Mouse (Mus musculus) myocyte (in vitro differentiated cells): ENCODE measurements around the gene Plekhd1. TPM values are rescaled to one million over a fixed set of nuclear protein-coding genes. Genes with fewer than 3 reads are reported as not detected.

Source experiments
- H3K27me3 ChIP-seq: one replicate; pipeline ENCODE4 v1.6.1; 2011; ENCODE audit not compliant: control insufficient read depth, insufficient read depth, insufficient read length
- H3K36me3 ChIP-seq: one replicate; pipeline ENCODE4 v1.6.1; 2011; ENCODE audit not compliant: control insufficient read depth, insufficient read depth
- H3K4me2 ChIP-seq: one replicate; pipeline ENCODE4 v1.6.1; 2011; ENCODE audit warnings: low read depth, control low read depth
- H3K4me3 ChIP-seq: one replicate; pipeline ENCODE4 v1.5.1; 2011; ENCODE audit warnings: mild to moderate bottlenecking, control low read depth, moderate library complexity
- H3K79me2 ChIP-seq: one replicate; pipeline ENCODE4 v1.6.1; 2011; ENCODE audit not compliant: control insufficient read depth, insufficient read depth
- H3ac ChIP-seq: one replicate; pipeline ENCODE4 v1.6.1; 2011; ENCODE audit not compliant: control insufficient read depth, insufficient read length
- CEBPB ChIP-seq: IDR thresholded peaks from 2 replicates; pipeline ENCODE4 v1.6.1; 2011; ENCODE audit warnings: mild to moderate bottlenecking, moderate library complexity; ENCODE audit not compliant: poor library complexity, insufficient read depth, severe bottlenecking
- E2F4 ChIP-seq: IDR thresholded peaks from one replicate; pipeline ENCODE4 v1.6.1; 2011; ENCODE audit warnings: mild to moderate bottlenecking, control low read depth, moderate library complexity; ENCODE audit not compliant: insufficient read depth
- MAX ChIP-seq: IDR thresholded peaks from one replicate; pipeline ENCODE4 v1.6.1; 2011; ENCODE audit warnings: low read depth, mild to moderate bottlenecking, control low read depth
- MYOD1 ChIP-seq, 3 experiments: IDR thresholded peaks; one replicate each; pipeline ENCODE4 v1.6.1; 2011; ENCODE audit warnings: control low read depth in 2 of 3, low read depth in 2 of 3, mild to moderate bottlenecking in 2 of 3, moderate library complexity in 1 of 3; ENCODE audit not compliant: insufficient read length in 2 of 3, control insufficient read depth in 1 of 3
- MYOG ChIP-seq, 3 experiments: IDR thresholded peaks; one replicate each; pipeline ENCODE4 v1.6.1; 2011; ENCODE audit warnings: control low read depth in 2 of 3, low read depth in 2 of 3, mild to moderate bottlenecking in 2 of 3; ENCODE audit not compliant: insufficient read length in 2 of 3, control insufficient read depth in 1 of 3, insufficient read depth in 1 of 3
- POLR2A ChIP-seq: IDR thresholded peaks from one replicate; pipeline ENCODE4 v1.6.1; 2011; ENCODE audit warnings: low read depth, mild to moderate bottlenecking, control low read depth, moderate library complexity; ENCODE audit not compliant: insufficient read length
- POLR2AphosphoS2 ChIP-seq: IDR thresholded peaks from one replicate; pipeline ENCODE4 v1.6.1; 2011; ENCODE audit warnings: low read depth, control low read depth; ENCODE audit not compliant: insufficient read length
- REST ChIP-seq: IDR thresholded peaks from one replicate; pipeline ENCODE4 v1.6.1; 2011; ENCODE audit warnings: mild to moderate bottlenecking, control low read depth, moderate library complexity; ENCODE audit not compliant: insufficient read depth, insufficient read length
- SRF ChIP-seq: IDR thresholded peaks from one replicate; pipeline ENCODE4 v1.6.1; 2011; ENCODE audit warnings: low read depth; ENCODE audit not compliant: control insufficient read depth, insufficient read length
- TCF12 ChIP-seq: IDR thresholded peaks from one replicate; pipeline ENCODE4 v1.6.1; 2011; ENCODE audit warnings: mild to moderate bottlenecking, control low read depth; ENCODE audit not compliant: poor library complexity, insufficient read depth, severe bottlenecking
- TCF3 ChIP-seq: IDR thresholded peaks from one replicate; pipeline ENCODE4 v1.6.1; 2011; ENCODE audit warnings: low read depth, control low read depth; ENCODE audit not compliant: insufficient read length
- USF1 ChIP-seq: IDR thresholded peaks from one replicate; pipeline ENCODE4 v1.6.1; 2011; ENCODE audit warnings: low read depth, mild to moderate bottlenecking, control low read depth, moderate library complexity
- polyA plus RNA-seq: library from polyadenylated mRNA; unstranded; fragments of >200 nt; fragmentation: generic; extraction: Trizol; gene quantifications from one replicate; pipeline ENCODE4 v1.2.1, GENCODE M21; 2012; ENCODE audit warnings: missing spikeins

The Plekhd1 gene
- polyA plus RNA-seq, 1 experiment = not detected

- Histone ChIP-seq H3K27me3 (no peaks in the 10 kb centered on the region), H3K4me2 (no peak overlapping the region), H3K36me3 (no peaks in the 10 kb centered on the region), H3K4me3 (no peak overlapping the region), H3ac (no peak overlapping the region), H3K79me2 (no peaks in the 10 kb centered on the region)
- no peak for TF ChIP-seq POLR2AphosphoS2
Observed at GRCm38 (mm10) chr12:80684316-80684715, 8.1 kb upstream of the Plekhd1 start.

- no peak overlapping the region for H3K4me2 ChIP-seq
Observed at GRCm38 (mm10) chr12:80687788-80688211, 4.6 kb upstream of the Plekhd1 start.

GRCm38 (mm10) chr12:80689696-80690095, 2.7 kb upstream of the Plekhd1 start:
- Histone ChIP-seq H3K27me3 (peaks cover 28% of the 10 kb centered on the region), H3K4me3 (no peak overlapping the region), H3ac (no peak overlapping the region), H3K36me3 (no peaks in the 10 kb centered on the region), H3K4me2 (no peak overlapping the region), H3K79me2 (no peaks in the 10 kb centered on the region)
- TF ChIP-seq POLR2AphosphoS2 (no peak), REST (no peak), MYOD1 (IDR thresholded peaks at IDR 0.05; ENCODE audit: control insufficient read depth in 1 of 3, insufficient read length in 2 of 3, low read depth in 2 of 3) (no peak), SRF (no peak), TCF3 (no peak), MYOG (IDR thresholded peaks at IDR 0.05; ENCODE audit: control insufficient read depth in 1 of 3, insufficient read depth in 1 of 3, insufficient read length in 2 of 3, low read depth in 2 of 3) (no peak), USF1 (no peak), E2F4 (no peak), TCF12 (no peak), CEBPB (no peak), MAX (no peak), POLR2A (no peak)

More at GRCm38 (mm10) chr12:80687788-80688211, 4.6 kb upstream of the Plekhd1 start:
- TF ChIP-seq MYOG (IDR thresholded peaks at IDR 0.05; ENCODE audit: control insufficient read depth in 1 of 3, insufficient read depth in 1 of 3, insufficient read length in 2 of 3, low read depth in 2 of 3) = no peak
- no peak for TF ChIP-seq TCF12
- TF ChIP-seq CEBPB = no peak
- TF ChIP-seq MYOD1 (IDR thresholded peaks at IDR 0.05; ENCODE audit: control insufficient read depth in 1 of 3, insufficient read length in 2 of 3, low read depth in 2 of 3) = no peak
- TF ChIP-seq E2F4 = no peak
- TF ChIP-seq SRF = no peak
- TF ChIP-seq MAX = no peak
- no peak for TF ChIP-seq POLR2A
- no peak for TF ChIP-seq REST
- no peak for TF ChIP-seq TCF3
- TF ChIP-seq USF1 = no peak
- TF ChIP-seq POLR2AphosphoS2 = no peak
- H3K79me2 ChIP-seq = no peaks in the 10 kb centered on the region
- H3K4me3 ChIP-seq = no peak overlapping the region
- H3K27me3 ChIP-seq = peaks cover 11% of the 10 kb centered on the region
- no peak overlapping the region for H3ac ChIP-seq
- H3K36me3 ChIP-seq = no peaks in the 10 kb centered on the region

- no peaks in the 10 kb centered on the region for H3K79me2 ChIP-seq
- H3ac ChIP-seq = no peak overlapping the region
- TF ChIP-seq MAX (no peak), TCF12 (no peak), POLR2A (no peak), USF1 (no peak), MYOD1 (IDR thresholded peaks at IDR 0.05; ENCODE audit: control insufficient read depth in 1 of 3, insufficient read length in 2 of 3, low read depth in 2 of 3) (no peak), SRF (no peak), REST (no peak), POLR2AphosphoS2 (no peak), CEBPB (no peak), MYOG (IDR thresholded peaks at IDR 0.05; ENCODE audit: control insufficient read depth in 1 of 3, insufficient read depth in 1 of 3, insufficient read length in 2 of 3, low read depth in 2 of 3) (no peak), TCF3 (no peak), E2F4 (no peak)
- no peak overlapping the region for H3K4me3 ChIP-seq
- no peaks in the 10 kb centered on the region for H3K36me3 ChIP-seq
- no peak overlapping the region for H3K4me2 ChIP-seq
- H3K27me3 ChIP-seq = peaks cover 35% of the 10 kb centered on the region
Observed at GRCm38 (mm10) chr12:80691671-80692091, 710 bp upstream of the Plekhd1 start.

GRCm38 (mm10) chr12:80693700-80694099, 1.3 kb downstream of the Plekhd1 start:
- no peak for TF ChIP-seq E2F4
- TF ChIP-seq TCF3 = no peak
- Histone ChIP-seq H3K27me3 (peaks cover 36% of the 10 kb centered on the region), H3K79me2 (no peaks in the 10 kb centered on the region), H3K36me3 (no peaks in the 10 kb centered on the region), H3K4me2 (no peak overlapping the region), H3K4me3 (no peak overlapping the region), H3ac (no peak overlapping the region)
